Mouse (Mus musculus) liver, adult 2 months (tissue): ENCODE results near the gene Aym1. TPM values are rescaled to one million over a fixed set of nuclear protein-coding genes. Genes with fewer than 3 reads are reported as not detected.

Experiments
- DNase-seq: peaks from one replicate; pipeline ENCODE4 v3.0.0-alpha.2; 2011; ENCODE audit warnings: low read depth, low spot score; ENCODE audit errors: extremely low read depth
- H3K27ac ChIP-seq: fragments of 200-500 bp; replicated peaks from 2 replicates; pipeline ENCODE4 v1.5.1; 2012; ENCODE audit warnings: low read depth, mild to moderate bottlenecking, control low read depth, inconsistent platforms, low read length; ENCODE audit not compliant: insufficient read depth
- H3K27me3 ChIP-seq: fragments of 200-500 bp; 2 replicates; pipeline ENCODE4 v1.6.1; 2012; ENCODE audit warnings: mild to moderate bottlenecking, moderate library complexity, low read length, inconsistent platforms; ENCODE audit not compliant: control insufficient read depth, insufficient read depth
- H3K36me3 ChIP-seq: fragments of 200-500 bp; 2 replicates; pipeline ENCODE4 v1.6.1; 2012; ENCODE audit warnings: low read length, inconsistent platforms; ENCODE audit not compliant: control insufficient read depth, insufficient read depth
- H3K4me1 ChIP-seq: fragments of 200-500 bp; 2 replicates; pipeline ENCODE4 v1.6.1; 2011; ENCODE audit warnings: low read length; ENCODE audit not compliant: control insufficient read depth, insufficient read depth
- H3K4me3 ChIP-seq: fragments of 200-500 bp; 2 replicates; pipeline ENCODE4 v1.5.1; 2011; ENCODE audit warnings: low read depth, mild to moderate bottlenecking, control low read depth, low read length, moderate library complexity; ENCODE audit not compliant: insufficient read depth
- H3K79me2 ChIP-seq: fragments of 200-500 bp; 2 replicates; pipeline ENCODE4 v1.6.1; 2012; ENCODE audit warnings: inconsistent platforms, mild to moderate bottlenecking, low read length, moderate library complexity; ENCODE audit not compliant: control insufficient read depth, insufficient read depth
- H3K9ac ChIP-seq: fragments of 200-500 bp; 2 replicates; pipeline ENCODE4 v1.6.1; 2012; ENCODE audit warnings: low read depth, mild to moderate bottlenecking, control low read depth, inconsistent platforms, low read length
- CTCF ChIP-seq: fragments of 200-500 bp; IDR thresholded peaks from 2 replicates; pipeline ENCODE4 v1.5.1; 2011; ENCODE audit warnings: low read depth, low read length, control low read depth
- POLR2A ChIP-seq: fragments of 200-500 bp; IDR thresholded peaks from 2 replicates; pipeline ENCODE4 v1.6.1; 2011; ENCODE audit warnings: low read length, control low read depth; ENCODE audit not compliant: insufficient read depth; ENCODE audit errors: extremely low read depth
- WGBS: fragments of 180-500 bp; shearing (Covaris S2); methylation state at CpG from one replicate; pipeline ENCODE4 v1.1.7; 2018; 5-methylcytosine and 5-hydroxymethylcytosine counted together
- polyA plus RNA-seq: library from polyadenylated mRNA; depleted of rRNA; stranded (reverse); fragments of >200 nt; gene quantifications from 2 replicates; pipeline ENCODE4 v1.2.3, GENCODE M21; 2012; rRNA removed
- total RNA-seq: library from RNA; depleted of rRNA; stranded (reverse); fragments of >200 nt; gene quantifications from 2 replicates; pipeline ENCODE4 v1.2.3, GENCODE M21; 2014; rRNA removed

The Aym1 gene
- total RNA-seq (not detected in 2 replicates), polyA plus RNA-seq (not detected in 2 replicates)

DNA sequence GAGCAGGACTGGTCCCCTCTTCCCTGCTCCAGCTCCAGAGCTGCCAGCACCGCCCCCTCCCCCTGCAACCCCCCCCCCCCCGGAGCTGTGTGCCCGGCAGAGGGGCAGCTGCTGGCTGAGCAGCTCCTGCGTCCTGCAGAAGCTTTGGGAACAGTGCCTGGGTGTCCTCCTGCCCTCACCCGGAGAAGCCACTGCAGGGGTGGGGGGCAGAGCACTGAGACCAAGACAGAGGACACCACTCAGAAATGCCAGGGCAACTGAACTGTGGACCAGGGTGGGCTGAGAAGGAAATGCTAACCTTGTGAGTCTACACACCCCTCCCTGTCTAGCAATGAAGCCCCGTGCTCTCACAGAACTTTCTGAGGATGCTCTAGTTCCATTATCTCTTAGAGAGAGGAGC is at the start of gene Aym1:
Aym1 (plus strand) TSS at position 109 of the 400 bp plus-strand sequence.
- 37% methylated on average over 6 of the region's 6 CpGs for WGBS
- DNase-seq: no peak
- H3K79me2 ChIP-seq: no peaks in the 10 kb centered on the region
- no peak within 1 kb of the TSS for H3K27ac ChIP-seq
- H3K36me3 ChIP-seq: no peaks in the 10 kb centered on the region
- TF ChIP-seq CTCF: no peak
- no peak for TF ChIP-seq POLR2A
- H3K4me3 ChIP-seq: no peak within 1 kb of the TSS
- no peak within 1 kb of the TSS for H3K9ac ChIP-seq
- no peaks in the 10 kb centered on the region for H3K4me1 ChIP-seq
- H3K27me3 ChIP-seq: no peaks in the 10 kb centered on the region

DNA sequence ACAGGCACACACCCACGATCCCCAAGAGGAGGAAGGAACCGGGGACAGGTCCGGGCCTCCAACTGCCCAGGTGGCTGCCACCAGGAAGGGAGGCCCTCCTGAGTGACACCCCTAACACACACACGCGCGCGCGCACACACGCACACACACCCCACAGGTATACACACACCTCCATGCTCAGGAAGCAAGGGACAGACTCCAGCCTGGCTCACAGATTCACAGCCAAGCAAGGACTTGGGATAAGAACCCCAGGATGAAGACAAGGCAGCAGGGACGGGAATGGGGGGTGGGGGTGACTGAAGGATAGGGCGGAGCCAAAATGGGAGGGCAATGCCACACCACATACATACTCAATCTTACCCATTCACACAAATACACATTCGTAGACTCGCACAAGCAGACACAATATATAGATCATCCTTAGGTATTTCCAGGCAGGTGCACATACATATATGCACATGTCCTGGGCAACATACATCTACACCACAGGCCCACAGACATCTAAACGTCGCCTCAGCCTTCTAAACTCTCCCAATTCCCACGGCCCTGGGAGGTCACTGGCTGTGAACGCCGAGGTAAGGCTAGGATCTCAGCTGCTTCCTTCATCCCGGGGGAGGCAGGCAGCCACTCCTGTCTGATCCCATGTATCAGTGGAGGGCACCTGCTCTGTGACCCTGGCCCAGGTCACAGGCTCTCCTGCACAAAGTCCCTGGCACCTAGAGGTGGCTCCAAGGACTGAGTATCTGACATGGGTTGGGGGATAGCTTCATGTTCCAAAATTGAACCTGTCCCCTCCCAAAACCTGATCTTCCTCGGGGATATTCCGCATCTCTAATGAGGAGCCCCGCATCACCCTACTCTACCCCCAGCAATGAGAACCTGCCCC is 47.4 kb upstream of the Aym1 start:
- Histone ChIP-seq H3K9ac (no peak overlapping the region), H3K27me3 (peaks cover 19% of the 10 kb centered on the region; the same call in 1 of the 2 replicates), H3K36me3 (no peaks in the 10 kb centered on the region), H3K4me1 (no peaks in the 10 kb centered on the region), H3K27ac (no peak overlapping the region), H3K79me2 (no peaks in the 10 kb centered on the region), H3K4me3 (no peak overlapping the region)
- WGBS: 62% methylated on average over 22 of the region's 22 CpGs
- no peak for DNase-seq
- no peak for TF ChIP-seq POLR2A
- TF ChIP-seq CTCF: no peak

DNA sequence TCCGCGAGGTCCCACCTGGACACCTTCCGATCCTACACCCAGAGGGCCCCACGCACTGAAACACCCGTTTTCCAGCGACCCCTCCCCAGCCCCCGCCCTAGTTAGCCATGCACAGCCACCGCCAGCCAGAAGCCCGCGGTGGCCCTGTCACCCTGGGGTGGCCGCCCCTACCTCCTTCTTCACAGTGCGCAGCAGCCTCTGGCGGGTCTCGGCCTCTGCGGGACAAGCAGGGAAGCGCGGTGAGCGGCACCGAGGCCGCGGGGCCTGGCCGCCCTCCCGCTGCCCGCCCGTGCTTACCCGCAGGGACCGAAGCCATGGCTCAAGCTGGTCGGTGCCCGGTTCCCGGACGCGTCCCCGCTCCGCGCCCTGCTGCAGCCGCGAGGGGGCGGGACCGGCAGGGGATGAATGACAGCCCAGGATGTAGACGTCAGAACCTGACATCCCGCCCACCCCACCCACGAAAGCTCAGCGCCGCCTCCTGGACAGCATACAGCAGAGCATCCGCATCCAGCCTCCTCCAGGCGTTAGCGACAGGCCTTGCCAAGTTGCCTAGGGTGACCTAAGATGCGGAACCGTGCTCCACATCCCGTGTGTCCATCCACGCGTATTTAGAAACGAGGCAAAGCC is 46.6 kb upstream of the Aym1 start, which contains the start of gene Sgsm1:
Sgsm1 (minus strand) TSS at position 410 of the 627 bp plus-strand sequence.
- Histone ChIP-seq H3K4me3 (no peak within 1 kb of the TSS), H3K36me3 (no peaks in the 10 kb centered on the region), H3K79me2 (no peaks in the 10 kb centered on the region), H3K27ac (no peak within 1 kb of the TSS), H3K27me3 (peaks cover 22% of the 10 kb centered on the region), H3K9ac (no peak within 1 kb of the TSS), H3K4me1 (no peaks in the 10 kb centered on the region)
- TF ChIP-seq CTCF (0 out of 2 replicates have a peak, but pooled peaks have one; percentile 8), POLR2A (no peak)
- WGBS: 5% methylated on average over 53 of the region's 53 CpGs
- no peak for DNase-seq

DNA sequence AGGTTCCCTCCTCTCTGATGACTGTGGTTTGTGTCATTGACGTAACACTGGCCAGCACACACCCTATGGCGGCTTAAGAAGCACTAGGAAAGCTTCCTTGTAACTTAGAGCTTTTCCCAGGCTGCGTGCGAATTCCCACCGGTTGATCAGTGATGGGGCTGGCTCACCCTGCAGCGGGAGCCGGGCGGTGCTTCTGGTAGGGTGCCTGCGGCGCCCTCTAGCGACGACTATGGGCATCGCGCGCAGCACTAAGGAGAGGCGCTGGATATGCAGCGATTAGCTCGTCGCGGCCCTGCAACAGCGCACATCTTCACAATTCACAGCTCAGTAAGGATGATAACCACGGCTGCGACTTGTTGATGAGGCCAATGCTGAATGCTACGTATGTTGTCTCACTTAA is 43.1 kb upstream of the Aym1 start:
- Histone ChIP-seq H3K4me3 (no peak overlapping the region), H3K36me3 (no peaks in the 10 kb centered on the region), H3K27me3 (peaks cover 22% of the 10 kb centered on the region), H3K79me2 (no peaks in the 10 kb centered on the region), H3K4me1 (no peaks in the 10 kb centered on the region), H3K9ac (no peak overlapping the region), H3K27ac (no peak overlapping the region)
- TF ChIP-seq CTCF: peak; percentile 44
- TF ChIP-seq POLR2A: no peak
- DNase-seq: no peak
- WGBS: 4% methylated on average over 24 of the region's 24 CpGs

DNA sequence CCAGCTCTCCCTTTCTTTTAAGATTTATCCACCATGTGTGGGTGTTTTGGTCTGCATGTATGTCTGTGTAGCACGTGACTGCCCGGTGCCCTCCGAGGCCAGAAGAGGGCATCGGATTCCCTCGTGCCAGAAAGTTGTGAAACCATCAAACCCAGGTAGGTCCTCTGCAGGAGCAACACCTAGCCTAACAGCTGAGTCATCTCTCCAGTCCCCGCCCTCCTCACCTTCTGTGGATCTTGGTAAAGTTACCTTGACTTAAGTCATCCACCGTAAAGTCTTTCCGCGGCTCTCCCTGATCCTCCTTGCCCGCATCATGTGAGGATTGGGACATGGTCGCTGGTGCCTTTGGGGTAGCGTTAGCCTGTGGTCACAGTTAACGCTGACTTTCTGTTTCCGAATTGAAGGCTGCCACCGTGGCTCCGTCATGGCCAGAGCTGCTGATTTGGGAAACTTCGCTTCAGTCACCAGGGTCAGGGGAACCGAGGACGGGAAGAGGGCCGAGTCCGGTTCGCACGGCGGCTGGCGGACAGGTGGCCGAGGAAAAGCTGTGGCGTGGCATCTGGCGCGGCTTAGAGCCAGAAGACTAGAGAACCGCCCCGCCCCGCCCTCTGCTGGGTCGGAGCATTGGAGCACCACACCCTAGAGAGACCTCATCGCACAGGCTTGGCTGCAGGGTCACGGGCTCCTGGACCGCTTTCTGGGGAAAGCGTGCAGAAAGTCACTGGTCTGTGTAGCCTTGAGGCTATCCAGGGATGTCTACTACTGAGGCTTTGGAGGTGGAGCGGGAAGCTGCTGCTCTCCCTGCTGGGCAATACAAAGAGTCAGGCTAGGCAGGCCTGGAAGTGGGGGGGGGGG is 33.1 kb upstream of the Aym1 start:
- Histone ChIP-seq H3K4me3 (no peak overlapping the region), H3K27ac (no peak overlapping the region), H3K9ac (no peak overlapping the region), H3K27me3 (no peaks in the 10 kb centered on the region), H3K36me3 (no peaks in the 10 kb centered on the region), H3K79me2 (no peaks in the 10 kb centered on the region), H3K4me1 (no peaks in the 10 kb centered on the region)
- WGBS: 4% methylated on average over 38 of the region's 38 CpGs
- TF ChIP-seq POLR2A (no peak), CTCF (no peak)
- peak; percentile 2 for DNase-seq
